Mouse (Mus musculus) embryonic facial prominence, embryonic 12.5 days (tissue): ENCODE measurements around the gene D17Wsu92e. TPM values are rescaled to one million over a fixed set of nuclear protein-coding genes. Genes with fewer than 3 reads are reported as not detected.

Source experiments
- ATAC-seq: fragments of 200-750 bp; cut with Nextera tagmentation; 2 replicates; pipeline ENCODE4 v1.8.0; 2017; ENCODE audit not compliant: insufficient number of reproducible peaks, insufficient read depth, low FRiP score, low TSS enrichment
- H3K27ac ChIP-seq: fragments of 300-500 bp; sonication (generic); 2 replicates; pipeline ENCODE4 v1.5.1; 2016; ENCODE audit warnings: mild to moderate bottlenecking
- H3K27me3 ChIP-seq: fragments of 300-500 bp; sonication (generic); 2 replicates; pipeline ENCODE4 v1.6.1; 2016; ENCODE audit warnings: mild to moderate bottlenecking, moderate library complexity
- H3K36me3 ChIP-seq: fragments of 300-500 bp; sonication (generic); 2 replicates; pipeline ENCODE4 v1.6.1; 2016; ENCODE audit warnings: mild to moderate bottlenecking
- H3K4me1 ChIP-seq: fragments of 300-500 bp; sonication (generic); 2 replicates; pipeline ENCODE4 v1.6.1; 2016
- H3K4me2 ChIP-seq: fragments of 300-500 bp; sonication (generic); replicated peaks from 2 replicates; pipeline ENCODE4 v1.6.1; 2016; ENCODE audit warnings: mild to moderate bottlenecking, moderate library complexity
- H3K4me3 ChIP-seq: fragments of 300-500 bp; sonication (generic); 2 replicates; pipeline ENCODE4 v1.5.1; 2016; ENCODE audit warnings: mild to moderate bottlenecking
- H3K9ac ChIP-seq: fragments of 300-500 bp; sonication (generic); 2 replicates; pipeline ENCODE4 v1.6.1; 2016; ENCODE audit warnings: mild to moderate bottlenecking, moderate library complexity
- H3K9me3 ChIP-seq: fragments of 300-500 bp; sonication (generic); 2 replicates; pipeline ENCODE4 v1.6.1; 2016; ENCODE audit warnings: mild to moderate bottlenecking, moderate library complexity
- WGBS: fragments of 180-500 bp; shearing (Covaris S2); methylation state at CpG from one replicate; pipeline ENCODE4 v1.1.7; 2016; 5-methylcytosine and 5-hydroxymethylcytosine counted together
- polyA plus RNA-seq: library from polyadenylated mRNA; unstranded; fragments of >200 nt; fragmentation: Nextera tagmentation; extraction: Ambion mirVana; gene quantifications from 2 replicates; pipeline ENCODE4 v1.2.1, GENCODE M21; 2016

D17Wsu92e gene
- polyA plus RNA-seq, 1 experiment from 2014 or later, result 18.9 TPM

- Histone ChIP-seq H3K27me3 (no peaks in the 10 kb centered on the region), H3K9ac (peak overlapping the region; percentile 99), H3K27ac (peak overlapping the region; percentile 87), H3K4me3 (peak overlapping the region; percentile 100), H3K4me1 (peaks cover 22% of the 10 kb centered on the region), H3K4me2 (peak overlapping the region; percentile 94), H3K36me3 (no peaks in the 10 kb centered on the region), H3K9me3 (no peaks in the 10 kb centered on the region)
- ATAC-seq, result no peak
- under 1% methylated on average over 20 of the region's 20 CpGs for WGBS
Observed at GRCm38 (mm10) chr17:27819521-27819970, 902 bp downstream of the D17Wsu92e start.

GRCm38 (mm10) chr17:27819011-27819410, 1.4 kb downstream of the D17Wsu92e start:
- Histone ChIP-seq H3K4me3 (peak overlapping the region; percentile 100), H3K27me3 (no peaks in the 10 kb centered on the region), H3K27ac (no peak overlapping the region), H3K9ac (peak overlapping the region; percentile 99), H3K4me1 (peaks cover 22% of the 10 kb centered on the region), H3K4me2 (peak overlapping the region; percentile 94), H3K36me3 (no peaks in the 10 kb centered on the region), H3K9me3 (no peaks in the 10 kb centered on the region)
- ATAC-seq, result no peak
- 5% methylated on average over 7 of the region's 7 CpGs for WGBS

GRCm38 (mm10) chr17:27814606-27815005, 5.8 kb downstream of the D17Wsu92e start:
- Histone ChIP-seq H3K9me3 (no peaks in the 10 kb centered on the region), H3K36me3 (no peaks in the 10 kb centered on the region), H3K9ac (no peak overlapping the region), H3K4me3 (no peak overlapping the region), H3K4me2 (no peak overlapping the region), H3K27me3 (no peaks in the 10 kb centered on the region), H3K4me1 (peaks cover 16% of the 10 kb centered on the region), H3K27ac (no peak overlapping the region)
- ATAC-seq, result no peak

- H3K9me3 ChIP-seq, result no peaks in the 10 kb centered on the region
- H3K4me3 ChIP-seq, result no peak overlapping the region
- no peak for ATAC-seq
- H3K9ac ChIP-seq, result no peak overlapping the region
- H3K4me1 ChIP-seq, result peaks cover 6% of the 10 kb centered on the region
- no peak overlapping the region for H3K27ac ChIP-seq
- WGBS, result 74% methylated on average over 3 of the region's 3 CpGs
- no peak overlapping the region for H3K4me2 ChIP-seq
- H3K27me3 ChIP-seq, result no peaks in the 10 kb centered on the region
- no peaks in the 10 kb centered on the region for H3K36me3 ChIP-seq
Observed at GRCm38 (mm10) chr17:27811980-27812379, 8.5 kb downstream of the D17Wsu92e start.

GRCm38 (mm10) chr17:27810569-27811331, 9.7 kb downstream of the D17Wsu92e start:
- H3K4me2 ChIP-seq, result no peak overlapping the region
- no peak overlapping the region for H3K27ac ChIP-seq
- 91% methylated on average over 16 of the region's 16 CpGs for WGBS
- no peaks in the 10 kb centered on the region for H3K36me3 ChIP-seq
- no peak for ATAC-seq
- H3K9ac ChIP-seq, result no peak overlapping the region
- peaks cover 6% of the 10 kb centered on the region for H3K4me1 ChIP-seq
- H3K9me3 ChIP-seq, result no peaks in the 10 kb centered on the region
- H3K27me3 ChIP-seq, result no peaks in the 10 kb centered on the region
- H3K4me3 ChIP-seq, result no peak overlapping the region

- 52% methylated on average over 2 of the region's 2 CpGs for WGBS
- Histone ChIP-seq H3K4me2 (no peak overlapping the region), H3K27ac (no peak overlapping the region), H3K4me1 (peaks cover 8% of the 10 kb centered on the region), H3K4me3 (no peak overlapping the region), H3K36me3 (no peaks in the 10 kb centered on the region), H3K9ac (no peak overlapping the region), H3K9me3 (no peaks in the 10 kb centered on the region), H3K27me3 (no peaks in the 10 kb centered on the region)
- ATAC-seq, result no peak
Observed at GRCm38 (mm10) chr17:27807542-27808078, 12.8 kb downstream of the D17Wsu92e start.

- Histone ChIP-seq H3K4me3 (no peak overlapping the region), H3K4me1 (peaks cover 16% of the 10 kb centered on the region), H3K4me2 (no peak overlapping the region), H3K27me3 (no peaks in the 10 kb centered on the region), H3K9ac (no peak overlapping the region), H3K36me3 (no peaks in the 10 kb centered on the region), H3K27ac (no peak overlapping the region), H3K9me3 (no peaks in the 10 kb centered on the region)
- ATAC-seq, result no peak
- WGBS, result 85% methylated on average over 10 of the region's 10 CpGs
Observed at GRCm38 (mm10) chr17:27804803-27805770, 15.4 kb downstream of the D17Wsu92e start.

GRCm38 (mm10) chr17:27804156-27804690, 16.2 kb downstream of the D17Wsu92e start:
- Histone ChIP-seq H3K9ac (no peak overlapping the region), H3K4me1 (peaks cover 24% of the 10 kb centered on the region), H3K9me3 (no peaks in the 10 kb centered on the region), H3K36me3 (no peaks in the 10 kb centered on the region), H3K27me3 (no peaks in the 10 kb centered on the region), H3K4me3 (no peak overlapping the region), H3K4me2 (no peak overlapping the region), H3K27ac (no peak overlapping the region)
- WGBS, result 84% methylated on average over 7 of the region's 7 CpGs
- ATAC-seq, result no peak

- Histone ChIP-seq H3K9ac (no peak overlapping the region), H3K27ac (no peak overlapping the region), H3K36me3 (no peaks in the 10 kb centered on the region), H3K4me3 (no peak overlapping the region), H3K4me2 (no peak overlapping the region), H3K27me3 (no peaks in the 10 kb centered on the region), H3K4me1 (peaks cover 29% of the 10 kb centered on the region), H3K9me3 (no peaks in the 10 kb centered on the region)
- ATAC-seq, result no peak
- 81% methylated on average over 4 of the region's 4 CpGs for WGBS
Observed at GRCm38 (mm10) chr17:27803752-27804151, 16.7 kb downstream of the D17Wsu92e start.

GRCm38 (mm10) chr17:27800710-27801648, 19.5 kb downstream of the D17Wsu92e start:
- H3K4me3 ChIP-seq, result no peak overlapping the region
- peak overlapping the region; percentile 31; the same call in 1 of the 2 replicates for H3K9ac ChIP-seq
- H3K27me3 ChIP-seq, result no peaks in the 10 kb centered on the region
- no peaks in the 10 kb centered on the region for H3K36me3 ChIP-seq
- WGBS, result 63% methylated on average over 9 of the region's 9 CpGs
- no peak overlapping the region for H3K4me2 ChIP-seq
- H3K9me3 ChIP-seq, result no peaks in the 10 kb centered on the region
- peaks cover 49% of the 10 kb centered on the region for H3K4me1 ChIP-seq
- ATAC-seq, result no peak
- H3K27ac ChIP-seq, result peak overlapping the region; percentile 64
